ENCODE assay signal across 21 mouse cellular contexts in genomic region chr16:33135167-33135566, GRCm38 (mm10). TPM values are rescaled to one million over a fixed set of nuclear protein-coding genes. Genes with fewer than 3 reads are reported as not detected.
DNase-seq lines count a peak whose midpoint lies in the region; ATAC-seq and TF ChIP-seq lines count a peak whose summit lies in the region.
"Had no signal": no experiment of that assay in that cellular context is flagged by ENCODE, and none has a peak within 500 bp of the region (broad histone marks: within the 10 kb centered on the region; RNA-seq: fewer than 3 reads in every experiment).

No protein-coding gene starts in this region.

- H3K27me3 ChIP-seq in kidney, postnatal 0 days (ENCODE audit: insufficient read depth, low read length): no peaks in the 10 kb centered on the region
- H3K27me3 ChIP-seq: midbrain, embryonic 12.5 days had no signal

- no peak overlapping the region for H3K9ac ChIP-seq in kidney, postnatal 0 days (ENCODE audit: low read depth, low read length)
- H3K9ac ChIP-seq: midbrain, embryonic 12.5 days had no signal

- ATAC-seq in kidney, postnatal 0 days (replicated peaks; ENCODE audit: low FRiP score, low read depth): no peak
- ATAC-seq: hindbrain, embryonic 16.5 days had no signal

- H3K4me1 ChIP-seq in kidney, postnatal 0 days (replicated peaks; ENCODE audit: insufficient read depth, low read length): no peaks in the 10 kb centered on the region
- H3K4me1 ChIP-seq: heart, embryonic 10.5 days; midbrain, embryonic 12.5 days had no signal

- peak; percentile 52 for DNase-seq in embryo, embryonic 10.5 days (ENCODE audit: low spot score)
- DNase-seq in embryo, embryonic 10 days (ENCODE audit: low spot score): no peak
- peak; percentile 21 for DNase-seq in kidney, postnatal 0 days (ENCODE audit: low spot score)
- no peak for DNase-seq in kidney, adult 11 months
- DNase-seq in thymus, postnatal 0 days (ENCODE audit: low spot score): peak; percentile 13
- no peak for DNase-seq in thymus, adult 18-20 months
- DNase-seq in gastrocnemius, postnatal 4 days (ENCODE audit: low spot score in 2 of 2): no peak
- no peak for DNase-seq in ovary, postnatal 36 days (ENCODE audit: low spot score)
- DNase-seq: adrenal gland, postnatal 14 days; cerebellum, adult 2 months; gastrocnemius, postnatal 14 days; heart, postnatal 14 days; kidney, adult 8-10 months; kidney, postnatal 4 days; lung, adult 2 months; spleen, adult 18-20 months had no signal

- no peak overlapping the region for H3K4me2 ChIP-seq in kidney, postnatal 0 days (ENCODE audit: low read length)
- H3K4me2 ChIP-seq: midbrain, embryonic 12.5 days had no signal

- no peak overlapping the region for H3K4me3 ChIP-seq in kidney, postnatal 0 days (replicated peaks; ENCODE audit: low read depth, low read length)
- H3K4me3 ChIP-seq: erythroblast, embryonic 14.5 days; heart, embryonic 10.5 days; midbrain, embryonic 12.5 days had no signal

- no peaks in the 10 kb centered on the region for H3K9me3 ChIP-seq in kidney, postnatal 0 days (replicated peaks; ENCODE audit: low read length)
- H3K9me3 ChIP-seq: heart, embryonic 10.5 days; midbrain, embryonic 12.5 days had no signal

- 66% methylated on average over 4 of the region's 4 CpGs for WGBS in kidney, postnatal 0 days

- TF ChIP-seq CTCF in kidney, postnatal 0 days (IDR thresholded peaks at IDR 0.05; ENCODE audit: low read depth): peak; percentile 41; the same call in 1 of the 2 replicates

- no peak overlapping the region for H3K27ac ChIP-seq in kidney, postnatal 0 days
- H3K27ac ChIP-seq: heart, embryonic 10.5 days; macrophage; midbrain, embryonic 12.5 days had no signal

- no peaks in the 10 kb centered on the region for H3K36me3 ChIP-seq in kidney, postnatal 0 days (ENCODE audit: insufficient read depth, low read length)
- H3K36me3 ChIP-seq: heart, embryonic 10.5 days; midbrain, embryonic 12.5 days had no signal

RNA-seq across cellular contexts. Expression of gene Osbpl11, which starts 49.7 kb away (rescaled TPM):
- 16.9 and 17.8 TPM in 2 replicates for polyA plus RNA-seq in kidney, postnatal 0 days (2015; fragmentation: Nextera tagmentation; extraction: Ambion mirVana)
- 23.1 and 26.3 TPM in 2 replicates for polyA plus RNA-seq in thymus, postnatal 0 days (2015; fragmentation: Nextera tagmentation; extraction: Ambion mirVana)
- 10 to 100 TPM; 17.8 to 20.2 TPM for total RNA-seq in gastrocnemius, postnatal 4 days (2021)

Comparison
In these comparisons a context has a peak if more than half of its experiments do, and no peak if none do; other contexts are left out.
1. DNase-seq: peak in embryo, embryonic 10.5 days (single experiment), kidney, postnatal 0 days (single experiment) and thymus, postnatal 0 days (single experiment); none in embryo, embryonic 10 days (single experiment), kidney, adult 11 months (single experiment), thymus, adult 18-20 months (0 of 2), gastrocnemius, postnatal 4 days (0 of 2) and ovary, postnatal 36 days (single experiment).